Mouse (Mus musculus): ENCODE measurements around the gene Gm3182.
"Not testable (repeated sequence)": the region's sequence is repeated elsewhere in the genome, so short reads cannot be mapped to it uniquely, and the experiment has no call there.

Gm3182 gene

GRCm38 (mm10) chr14:4481445-4481844, at the start of gene Gm3182:
TSS of gene Gm3182 (plus strand) at chr14:4481745.
- not testable (repeated sequence) for DNase-seq

- DNase-seq: not testable (repeated sequence)
Measured at GRCm38 (mm10) chr14:4499425-4499824, 17.9 kb downstream of the Gm3182 start.

All from kidney, adult 11 months (tissue).